Mouse (Mus musculus): Measurements from ENCODE around the gene Fuk.
"Not testable (repeated sequence)": the region's sequence is repeated elsewhere in the genome, so short reads cannot be mapped to it uniquely, and the experiment has no call there.

The Fuk gene

GRCm38 (mm10) chr8:110901839-110902578, at the start of gene Fuk:
Gene Fuk, minus strand, starts transcription at chr8:110902488.
- in situ Hi-C loops (cut with MboI; ENCODE audit: low pct_unique_long_range_greater_than_20kb in 1 of 2, low sequenced_read_pairs in 2 of 2, unreplicated experiment in 1 of 2) = no loop called here

- in situ Hi-C loops (cut with MboI; ENCODE audit: low pct_unique_long_range_greater_than_20kb in 1 of 2, low sequenced_read_pairs in 2 of 2, unreplicated experiment in 1 of 2) = no loop called here
Measured at GRCm38 (mm10) chr8:110950065-110950484, 47.8 kb upstream of the Fuk start.

- in situ Hi-C loops (cut with MboI; ENCODE audit: low pct_unique_long_range_greater_than_20kb in 1 of 2, low sequenced_read_pairs in 2 of 2, unreplicated experiment in 1 of 2) = no loop called here
Measured at GRCm38 (mm10) chr8:110945716-110946115, 43.4 kb upstream of the Fuk start.

DNA sequence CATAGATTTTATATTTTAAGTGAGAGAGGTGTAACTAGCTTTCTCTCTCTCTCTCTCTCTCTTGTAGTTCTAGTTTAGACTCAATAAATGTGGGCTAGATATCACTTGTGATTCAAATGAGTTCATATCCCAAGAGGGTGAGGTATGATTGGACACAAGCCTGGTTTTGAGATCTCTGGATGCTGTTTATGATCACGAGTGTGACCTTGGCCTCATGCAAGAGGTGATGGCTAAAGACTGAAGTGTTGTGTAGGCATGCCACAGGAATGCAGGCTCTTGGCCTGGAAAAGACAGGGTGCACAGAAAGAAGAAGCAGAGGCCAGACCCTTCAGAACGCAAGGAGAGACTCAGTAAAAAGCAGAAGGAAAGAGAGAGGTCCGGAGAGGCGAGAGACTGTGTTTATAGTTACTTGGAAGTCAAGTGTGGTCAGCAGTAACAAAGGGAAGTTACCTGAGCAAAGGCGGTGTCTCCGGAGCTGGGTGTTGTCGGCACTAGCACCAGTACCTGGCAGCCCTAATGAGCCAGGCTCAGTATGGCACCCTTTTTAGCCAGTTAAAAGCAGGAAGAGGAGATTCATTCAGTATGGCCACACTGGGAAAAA, 42.1 kb upstream of the Fuk start:
- in situ Hi-C loops (cut with MboI; ENCODE audit: low pct_unique_long_range_greater_than_20kb in 1 of 2, low sequenced_read_pairs in 2 of 2, unreplicated experiment in 1 of 2) = no loop called here

DNA sequence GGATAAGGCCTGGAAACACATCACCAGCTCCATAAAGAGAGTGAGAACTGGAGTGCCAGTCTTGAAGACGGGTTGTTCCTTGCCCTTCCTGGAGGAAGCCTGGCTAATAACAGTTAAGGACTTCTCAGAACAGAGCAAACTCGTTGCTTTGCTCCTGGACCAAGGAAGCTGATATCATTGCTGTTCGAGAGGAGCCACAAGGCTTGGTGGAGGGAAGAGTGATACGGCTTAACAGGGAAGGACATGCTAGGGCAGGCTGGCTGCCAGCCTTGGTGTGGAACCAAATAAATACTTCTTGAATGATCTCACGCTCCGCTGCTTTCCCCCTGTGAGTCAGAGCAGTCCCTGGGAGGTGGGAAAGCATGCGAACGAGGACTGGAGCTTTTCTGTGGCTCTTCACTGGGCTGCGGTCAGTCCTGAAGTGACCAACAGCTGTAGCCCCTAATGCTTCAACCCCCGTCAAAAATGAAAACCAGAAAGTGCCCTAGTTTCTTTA, 39.2 kb upstream of the Fuk start:
- in situ Hi-C loops (cut with MboI; ENCODE audit: low pct_unique_long_range_greater_than_20kb in 1 of 2, low sequenced_read_pairs in 2 of 2, unreplicated experiment in 1 of 2) = no loop called here

DNA sequence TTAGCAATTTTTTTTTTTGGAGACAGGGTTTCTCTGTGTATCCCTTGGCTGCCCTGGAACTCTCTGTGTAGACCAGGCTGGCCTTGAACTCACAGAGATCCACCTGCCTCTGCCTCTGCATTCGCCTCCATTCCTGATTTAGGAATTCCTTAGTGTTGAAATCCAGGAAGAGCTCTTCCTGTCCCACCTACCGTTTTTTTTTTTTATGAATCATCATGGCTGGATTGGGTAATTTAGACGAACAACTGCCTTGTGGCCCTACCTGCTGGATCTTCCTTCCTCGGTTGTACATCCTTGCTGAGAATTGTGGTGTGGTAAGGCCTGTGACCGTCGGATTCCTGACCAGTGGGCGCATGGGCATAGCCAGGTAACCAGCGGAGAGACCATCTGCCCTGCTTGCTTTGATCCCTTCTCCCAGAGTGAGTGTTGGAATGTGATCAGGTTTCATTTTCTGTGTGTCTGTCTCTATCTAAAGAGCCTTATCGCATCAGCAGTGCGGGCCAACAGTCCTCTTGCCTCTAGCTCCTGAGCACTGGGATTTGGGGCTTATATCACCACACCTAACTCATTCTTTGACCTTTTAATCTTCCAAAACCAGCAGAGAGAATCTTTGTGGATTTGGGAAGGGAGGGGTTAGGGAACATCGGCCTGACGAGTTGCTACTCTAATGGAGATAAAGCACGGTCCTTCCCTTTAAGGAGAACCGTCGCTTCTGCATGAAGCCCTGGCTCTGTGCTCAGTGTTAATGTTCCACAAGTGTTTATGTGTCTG, 38.6 kb upstream of the Fuk start:
- in situ Hi-C loops (cut with MboI; ENCODE audit: low pct_unique_long_range_greater_than_20kb in 1 of 2, low sequenced_read_pairs in 2 of 2, unreplicated experiment in 1 of 2) = no loop called here

GRCm38 (mm10) chr8:110938882-110939589, 36.7 kb upstream of the Fuk start:
- in situ Hi-C loops (cut with MboI; ENCODE audit: low pct_unique_long_range_greater_than_20kb in 1 of 2, low sequenced_read_pairs in 2 of 2, unreplicated experiment in 1 of 2) = no loop called here

DNA sequence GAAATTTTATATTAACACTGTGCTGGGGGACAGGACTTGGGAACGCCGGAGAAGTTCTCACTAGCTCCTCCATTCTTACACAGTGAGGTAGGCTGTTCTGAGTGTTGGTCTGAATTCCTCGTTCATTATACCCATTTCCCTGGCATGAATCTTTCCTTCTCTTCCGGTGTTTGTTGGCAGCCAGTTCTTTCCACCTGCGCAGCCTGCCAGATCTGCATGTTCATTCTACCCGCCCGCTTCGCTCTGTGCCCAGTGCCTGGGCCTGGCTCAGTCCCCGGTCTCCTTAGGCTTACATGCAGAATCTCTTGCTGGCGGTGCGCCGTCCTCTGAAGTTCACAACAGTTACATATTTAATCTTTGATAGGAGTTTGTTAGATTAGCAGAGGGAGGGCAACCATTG, 33.9 kb upstream of the Fuk start:
- in situ Hi-C loops (cut with MboI; ENCODE audit: low pct_unique_long_range_greater_than_20kb in 1 of 2, low sequenced_read_pairs in 2 of 2, unreplicated experiment in 1 of 2) = no loop called here

DNA sequence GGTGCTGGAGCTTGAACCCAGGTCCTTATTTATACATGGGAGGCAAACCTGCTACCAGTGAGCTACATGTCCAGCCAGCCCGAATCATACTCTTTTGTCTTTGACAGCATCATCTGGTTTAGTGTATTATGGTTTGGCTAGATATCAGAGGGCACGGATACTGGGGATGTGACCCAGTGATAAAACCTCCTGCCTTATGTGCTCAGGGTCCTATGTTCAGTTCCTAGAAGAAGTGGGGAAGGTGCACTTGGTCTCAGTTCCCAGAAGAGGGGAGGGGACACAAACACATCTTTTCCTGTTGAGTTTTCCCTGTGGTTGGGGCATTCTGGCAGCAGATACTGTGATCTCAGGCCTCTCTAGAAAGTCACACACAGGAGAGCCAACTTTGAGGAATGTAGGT, 31.0 kb upstream of the Fuk start:
- in situ Hi-C loops (cut with MboI; ENCODE audit: low pct_unique_long_range_greater_than_20kb in 1 of 2, low sequenced_read_pairs in 2 of 2, unreplicated experiment in 1 of 2) = no loop called here

- in situ Hi-C loops (cut with MboI; ENCODE audit: low pct_unique_long_range_greater_than_20kb in 1 of 2, low sequenced_read_pairs in 2 of 2, unreplicated experiment in 1 of 2) = no loop called here
Measured at GRCm38 (mm10) chr8:110932444-110932843, 30.2 kb upstream of the Fuk start.

DNA sequence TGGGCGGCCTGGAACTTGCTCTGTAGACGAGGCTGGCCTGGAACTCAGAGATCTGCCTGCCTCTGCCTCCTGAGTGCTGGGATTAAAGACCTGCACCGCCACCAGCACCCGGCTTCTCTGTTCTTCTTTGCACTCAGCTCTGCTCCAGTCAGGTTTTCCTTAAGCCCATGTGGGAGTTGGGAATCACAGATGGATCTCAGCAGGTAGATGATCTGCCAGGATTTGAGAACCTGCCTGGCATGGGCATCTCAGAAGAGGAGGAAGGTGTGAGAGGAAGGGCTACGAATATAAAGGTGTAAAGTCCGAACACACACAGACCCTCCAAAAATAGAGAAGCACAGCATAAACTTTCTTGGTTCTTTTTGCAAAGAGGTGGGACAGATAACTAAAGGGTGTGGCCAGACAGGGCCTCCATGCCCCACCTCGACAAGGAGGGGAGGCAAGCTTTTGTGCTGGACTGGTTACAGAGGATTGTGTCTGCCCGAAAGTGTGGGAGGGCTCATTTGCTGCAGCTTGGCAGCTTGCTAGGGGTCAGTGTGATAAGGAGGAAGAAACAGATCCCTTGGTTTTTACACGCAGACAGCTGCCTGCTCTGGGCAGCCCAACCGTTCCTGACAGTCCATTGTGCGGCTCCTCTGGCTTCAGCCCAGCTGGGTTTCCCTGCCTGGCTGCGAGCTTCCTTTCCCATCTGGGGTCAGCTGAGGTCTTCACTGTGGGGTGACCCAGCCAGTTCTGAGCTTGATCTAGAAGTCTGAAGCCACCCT, 29.1 kb upstream of the Fuk start:
- in situ Hi-C loops (cut with MboI; ENCODE audit: low pct_unique_long_range_greater_than_20kb in 1 of 2, low sequenced_read_pairs in 2 of 2, unreplicated experiment in 1 of 2) = no loop called here

DNA sequence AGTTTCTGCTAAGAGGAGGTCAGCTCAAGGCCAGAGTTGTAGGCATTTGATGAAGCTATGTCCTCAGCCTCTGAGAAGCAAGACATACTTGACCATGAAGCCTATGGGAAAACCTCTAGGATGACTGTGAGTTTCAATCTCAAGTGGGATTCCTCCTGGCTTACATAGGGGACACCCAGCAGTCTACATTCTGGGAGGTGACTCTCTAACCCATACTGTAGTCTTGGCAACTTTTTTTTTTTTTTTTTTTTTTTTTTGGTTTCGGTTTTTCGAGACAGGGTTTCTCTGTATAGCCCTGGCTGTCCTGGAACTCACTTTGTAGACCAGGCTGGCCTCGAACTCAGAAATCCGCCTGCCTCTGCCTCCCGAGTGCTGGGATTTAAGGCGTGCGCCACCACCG, 27.4 kb upstream of the Fuk start:
- in situ Hi-C loops (cut with MboI; ENCODE audit: low pct_unique_long_range_greater_than_20kb in 1 of 2, low sequenced_read_pairs in 2 of 2, unreplicated experiment in 1 of 2) = not testable (repeated sequence)

DNA sequence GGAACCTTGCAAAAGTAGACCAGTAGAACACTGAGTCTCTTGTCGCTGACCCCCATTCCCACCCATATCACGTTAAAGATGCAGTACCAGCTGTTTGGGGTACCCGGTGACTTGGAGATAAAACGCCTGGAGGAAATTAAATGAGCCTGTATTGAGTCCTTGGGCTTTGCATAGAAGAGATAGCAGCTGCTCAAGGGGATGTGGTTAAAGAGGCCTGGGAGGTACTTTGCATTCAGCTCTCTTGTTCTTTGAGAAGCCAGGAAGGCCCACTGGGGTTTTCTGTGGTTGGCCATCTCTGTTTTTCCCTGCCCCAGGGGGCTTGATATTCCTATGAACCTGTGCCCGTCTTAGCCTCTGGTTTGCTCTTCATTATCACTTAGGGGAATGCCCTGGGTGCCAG, 26.8 kb upstream of the Fuk start:
- in situ Hi-C loops (cut with MboI; ENCODE audit: low pct_unique_long_range_greater_than_20kb in 1 of 2, low sequenced_read_pairs in 2 of 2, unreplicated experiment in 1 of 2) = no loop called here

DNA sequence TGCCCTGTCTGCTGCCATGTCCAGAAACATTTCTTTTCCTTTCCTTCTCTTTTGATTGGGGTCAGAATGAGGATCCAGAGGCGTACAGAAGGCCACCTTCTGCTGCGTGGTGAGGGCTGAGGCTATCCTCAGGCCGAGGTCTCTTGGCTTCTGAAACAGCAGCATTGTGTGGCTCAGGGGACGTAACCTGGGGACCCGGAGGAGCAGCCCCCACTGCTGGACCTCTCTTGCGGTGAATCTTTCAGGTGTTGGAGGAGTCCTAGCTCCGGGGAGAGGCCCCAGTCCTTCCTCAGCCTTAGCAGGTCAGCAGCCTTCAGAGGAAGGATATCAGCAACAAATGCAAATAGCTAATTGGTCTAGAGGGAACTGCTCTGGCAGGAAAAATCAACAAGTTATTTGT, 26.1 kb upstream of the Fuk start:
- in situ Hi-C loops (cut with MboI; ENCODE audit: low pct_unique_long_range_greater_than_20kb in 1 of 2, low sequenced_read_pairs in 2 of 2, unreplicated experiment in 1 of 2) = no loop called here

- in situ Hi-C loops (cut with MboI; ENCODE audit: low pct_unique_long_range_greater_than_20kb in 1 of 2, low sequenced_read_pairs in 2 of 2, unreplicated experiment in 1 of 2) = no loop called here
Measured at GRCm38 (mm10) chr8:110926690-110927089, 24.4 kb upstream of the Fuk start.

- in situ Hi-C loops (cut with MboI; ENCODE audit: low pct_unique_long_range_greater_than_20kb in 1 of 2, low sequenced_read_pairs in 2 of 2, unreplicated experiment in 1 of 2) = no loop called here
Measured at GRCm38 (mm10) chr8:110925691-110926140, 23.4 kb upstream of the Fuk start.

DNA sequence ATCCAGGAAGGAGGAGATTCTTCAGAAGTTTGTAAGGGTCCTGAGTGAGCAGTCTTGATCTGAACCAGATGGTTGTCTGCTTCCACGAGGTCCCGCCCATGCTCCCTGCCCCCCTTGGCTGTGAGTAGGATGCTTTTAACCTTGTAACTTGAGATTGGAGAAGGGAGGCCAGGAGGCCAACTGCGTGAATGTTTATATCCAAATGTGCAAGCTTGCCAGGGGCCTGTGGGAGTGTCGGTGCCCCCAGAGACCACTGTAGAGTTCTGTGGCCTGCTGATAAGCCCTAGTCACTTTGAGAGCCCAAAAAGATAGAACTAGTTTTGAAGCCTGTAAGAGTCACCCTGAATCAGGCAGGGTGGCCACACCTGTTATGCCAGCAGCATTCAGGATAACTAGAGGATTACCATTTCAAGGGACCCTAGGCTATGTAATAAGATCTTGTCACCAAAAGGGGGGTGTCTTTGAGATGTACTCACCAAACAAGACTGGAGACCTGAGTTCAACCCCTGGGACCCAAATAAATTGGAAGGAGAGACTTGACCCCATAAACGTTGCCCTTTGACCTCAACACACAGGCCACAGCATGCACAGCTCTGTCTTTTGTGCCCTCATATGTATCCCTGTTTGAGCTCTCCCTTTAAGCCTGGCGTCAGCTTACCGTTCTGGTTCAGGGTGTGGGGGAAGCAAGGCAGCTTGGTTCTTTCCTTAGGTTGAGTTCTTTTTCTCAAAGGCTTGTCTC, 19.4 kb upstream of the Fuk start:
- in situ Hi-C loops (cut with MboI; ENCODE audit: low pct_unique_long_range_greater_than_20kb in 1 of 2, low sequenced_read_pairs in 2 of 2, unreplicated experiment in 1 of 2) = no loop called here

Data from mouse embryonic stem cell (cell line).